Mouse (Mus musculus): ENCODE data around the gene Fsip1.
"Not testable (repeated sequence)": the region's sequence is repeated elsewhere in the genome, so short reads cannot be mapped to it uniquely, and the experiment has no call there.

Fsip1 gene

DNA sequence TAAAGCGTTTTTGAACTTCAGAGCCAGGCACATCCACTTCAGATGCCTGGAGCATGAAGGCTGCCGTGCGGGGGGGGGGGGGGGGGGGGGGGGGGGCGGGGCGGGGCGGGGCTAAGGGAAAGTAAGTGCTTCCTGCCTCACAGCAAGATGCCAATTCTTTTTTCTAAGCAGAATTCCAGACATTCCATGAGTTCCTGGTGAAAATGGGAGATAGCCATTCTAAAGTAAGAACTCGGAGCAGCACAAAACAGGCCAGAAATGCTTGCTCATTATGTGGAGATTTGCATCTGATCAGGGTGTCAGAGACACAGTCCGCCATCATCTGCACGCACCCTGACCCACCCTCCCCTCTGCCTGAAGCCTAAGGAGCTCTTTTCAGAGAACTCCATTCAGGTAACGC, 77.3 kb downstream of the Fsip1 start:
- no peak for DNase-seq (ENCODE audit: low read depth, low spot score)

DNA sequence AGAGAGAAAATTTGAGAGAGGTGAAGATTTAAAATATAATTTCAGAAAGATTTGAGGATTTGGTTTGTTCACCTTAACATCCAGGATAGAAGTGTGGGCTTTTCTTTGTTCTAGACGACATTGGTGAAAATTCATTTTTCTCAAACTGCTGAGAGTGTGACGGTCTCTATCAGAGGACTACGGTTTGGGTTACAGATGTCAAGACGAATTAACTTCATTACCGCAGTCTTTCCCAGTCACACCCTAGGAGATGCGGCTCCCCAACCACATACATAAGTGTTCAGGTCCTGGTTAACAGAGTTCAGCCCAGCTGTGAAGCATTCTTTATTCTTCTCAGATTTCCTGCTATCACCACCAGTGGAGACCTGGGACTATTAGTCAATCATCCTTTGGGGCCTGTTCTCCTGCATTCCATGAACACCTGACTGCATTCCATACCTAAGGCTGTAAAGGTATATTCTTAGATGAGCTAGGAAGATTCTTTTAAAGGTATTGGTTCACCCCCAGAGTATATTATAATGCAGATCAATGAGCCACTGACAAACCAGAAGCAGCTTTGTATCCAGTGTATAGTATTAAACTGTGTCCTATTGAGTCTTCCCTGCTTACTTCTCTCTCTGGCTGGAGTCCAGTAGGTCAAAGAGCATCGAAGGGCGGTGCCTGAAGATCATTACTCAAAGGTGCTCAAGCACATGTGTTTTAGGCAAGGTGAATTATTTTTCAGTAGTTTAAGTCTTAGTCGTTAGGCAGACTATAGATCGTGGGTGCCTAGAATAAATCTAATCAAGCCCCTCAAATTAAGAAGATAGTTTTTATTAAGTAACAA, 82.0 kb downstream of the Fsip1 start:
- no peaks in the 10 kb centered on the region; the same call in 1 of the 2 replicates for H3K27me3 ChIP-seq (ENCODE audit: control insufficient read depth, insufficient read depth, low read length, poor library complexity, severe bottlenecking)
- DNase-seq (ENCODE audit: low read depth, low spot score): no peak
- H3K36me3 ChIP-seq (ENCODE audit: control insufficient read depth, insufficient read depth, low read length, poor library complexity, severe bottlenecking): no peaks in the 10 kb centered on the region

More for the DNA sequence above, 77.3 kb downstream of the Fsip1 start:
- Histone ChIP-seq H3K27me3 (ENCODE audit: control insufficient read depth, insufficient read depth, low read length, poor library complexity, severe bottlenecking) (no peaks in the 10 kb centered on the region), H3K36me3 (ENCODE audit: control insufficient read depth, insufficient read depth, low read length, poor library complexity, severe bottlenecking) (no peaks in the 10 kb centered on the region)

- Histone ChIP-seq H3K27me3 (ENCODE audit: control insufficient read depth, insufficient read depth, low read length, poor library complexity, severe bottlenecking) (no peaks in the 10 kb centered on the region), H3K36me3 (ENCODE audit: control insufficient read depth, insufficient read depth, low read length, poor library complexity, severe bottlenecking) (no peaks in the 10 kb centered on the region)
- no peak for DNase-seq (ENCODE audit: low read depth, low spot score)
Observed at GRCm38 (mm10) chr2:118168225-118168624, 88.5 kb downstream of the Fsip1 start.

DNA sequence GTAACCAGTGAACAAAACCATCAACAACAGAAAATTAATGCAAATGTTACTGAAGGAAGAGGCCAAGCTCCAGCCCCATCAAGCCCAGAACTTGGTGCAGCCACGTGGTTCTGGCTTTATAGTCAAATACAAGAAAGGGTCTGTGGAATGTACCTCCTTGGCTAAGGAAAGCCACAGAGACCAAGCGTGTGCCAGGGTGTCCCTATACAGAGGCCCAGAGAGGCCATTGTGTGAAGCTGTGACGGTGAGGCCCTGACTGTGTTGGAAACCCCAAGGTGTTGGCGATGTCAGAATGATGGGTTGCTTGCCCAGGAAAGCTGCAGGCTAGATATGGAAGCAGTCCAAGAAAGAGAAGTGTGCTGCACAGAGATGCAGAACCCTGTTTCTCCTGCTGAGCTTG, 89.0 kb downstream of the Fsip1 start:
- DNase-seq (ENCODE audit: low read depth, low spot score): no peak
- H3K27me3 ChIP-seq (ENCODE audit: control insufficient read depth, insufficient read depth, low read length, poor library complexity, severe bottlenecking): no peaks in the 10 kb centered on the region
- no peaks in the 10 kb centered on the region for H3K36me3 ChIP-seq (ENCODE audit: control insufficient read depth, insufficient read depth, low read length, poor library complexity, severe bottlenecking)

DNA sequence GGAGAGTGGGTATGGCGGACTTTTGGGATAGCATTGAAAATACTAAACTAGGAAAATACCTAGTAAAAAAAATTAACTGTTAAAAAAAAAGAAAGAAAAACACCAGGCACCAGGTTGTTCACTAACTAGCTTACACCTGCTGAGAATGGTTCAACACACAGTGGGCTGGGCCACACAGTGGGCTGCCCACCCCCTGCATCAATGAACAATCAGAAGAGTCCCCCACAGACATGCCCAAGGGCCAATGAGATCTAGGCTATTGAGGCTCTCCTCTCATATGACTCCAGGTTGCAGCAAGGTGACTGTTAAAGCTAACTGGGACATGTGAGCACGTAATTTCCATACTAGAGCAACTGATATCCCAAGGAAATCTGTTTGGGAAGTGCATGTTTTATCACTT, 91.1 kb downstream of the Fsip1 start:
- H3K36me3 ChIP-seq (ENCODE audit: control insufficient read depth, insufficient read depth, low read length, poor library complexity, severe bottlenecking): no peaks in the 10 kb centered on the region
- no peak for DNase-seq (ENCODE audit: low read depth, low spot score)
- H3K27me3 ChIP-seq (ENCODE audit: control insufficient read depth, insufficient read depth, low read length, poor library complexity, severe bottlenecking): no peaks in the 10 kb centered on the region

DNA sequence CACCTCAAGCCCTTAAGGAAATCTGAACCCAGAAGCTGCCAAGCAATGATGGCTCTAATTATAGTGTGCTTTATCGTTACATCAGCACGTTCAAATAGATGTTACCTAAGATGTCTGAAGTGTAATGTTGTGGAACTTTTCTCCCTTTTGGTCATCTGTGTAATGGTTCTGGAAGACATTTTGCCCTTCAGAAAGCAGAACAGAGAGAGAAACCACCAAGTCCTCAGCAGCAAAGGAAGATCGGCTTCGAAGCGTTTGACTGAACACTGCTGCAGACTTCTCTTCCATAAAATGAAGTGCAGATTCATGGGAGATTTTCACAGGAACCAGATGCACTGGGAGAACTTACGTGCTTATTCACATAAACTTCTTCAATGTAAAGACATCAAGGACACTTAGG, 92.6 kb downstream of the Fsip1 start:
- no peak for DNase-seq (ENCODE audit: low read depth, low spot score)
- H3K27me3 ChIP-seq (ENCODE audit: control insufficient read depth, insufficient read depth, low read length, poor library complexity, severe bottlenecking): no peaks in the 10 kb centered on the region

GRCm38 (mm10) chr2:118162486-118162885, 94.3 kb downstream of the Fsip1 start:
- no peak for DNase-seq (ENCODE audit: low read depth, low spot score)
- H3K27me3 ChIP-seq (ENCODE audit: control insufficient read depth, insufficient read depth, low read length, poor library complexity, severe bottlenecking): no peaks in the 10 kb centered on the region
- H3K36me3 ChIP-seq (ENCODE audit: control insufficient read depth, insufficient read depth, low read length, poor library complexity, severe bottlenecking): no peaks in the 10 kb centered on the region

More for the DNA sequence above, 92.6 kb downstream of the Fsip1 start:
- H3K36me3 ChIP-seq (ENCODE audit: control insufficient read depth, insufficient read depth, low read length, poor library complexity, severe bottlenecking): no peaks in the 10 kb centered on the region

GRCm38 (mm10) chr2:118160991-118161390, 95.8 kb downstream of the Fsip1 start:
- Histone ChIP-seq H3K27me3 (ENCODE audit: control insufficient read depth, insufficient read depth, low read length, poor library complexity, severe bottlenecking) (no peaks in the 10 kb centered on the region), H3K36me3 (ENCODE audit: control insufficient read depth, insufficient read depth, low read length, poor library complexity, severe bottlenecking) (no peaks in the 10 kb centered on the region)
- DNase-seq (ENCODE audit: low read depth, low spot score): no peak

DNA sequence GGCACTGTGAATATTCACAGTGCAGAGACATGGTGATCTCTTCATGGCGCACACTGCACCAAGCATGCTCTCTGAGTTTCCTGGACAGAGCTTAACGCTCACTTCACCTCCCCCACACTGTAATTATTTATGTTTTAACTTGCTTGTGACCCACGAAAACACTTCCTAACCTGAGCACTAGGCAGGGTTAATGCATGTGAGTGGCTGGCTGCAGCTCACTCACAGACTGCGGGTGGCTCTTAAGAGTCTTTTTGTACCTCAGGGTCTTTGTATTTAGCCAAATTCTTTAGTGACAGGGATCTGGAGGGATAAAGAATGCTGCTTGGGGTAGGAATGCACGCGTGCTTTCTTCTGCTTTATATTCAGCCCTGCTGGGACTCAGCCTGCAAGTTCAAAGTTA, 96.2 kb downstream of the Fsip1 start:
- Histone ChIP-seq H3K36me3 (ENCODE audit: control insufficient read depth, insufficient read depth, low read length, poor library complexity, severe bottlenecking) (no peaks in the 10 kb centered on the region), H3K27me3 (ENCODE audit: control insufficient read depth, insufficient read depth, low read length, poor library complexity, severe bottlenecking) (no peaks in the 10 kb centered on the region)
- DNase-seq (ENCODE audit: low read depth, low spot score): no peak

- Histone ChIP-seq H3K27me3 (ENCODE audit: control insufficient read depth, insufficient read depth, low read length, poor library complexity, severe bottlenecking) (no peaks in the 10 kb centered on the region), H3K36me3 (ENCODE audit: control insufficient read depth, insufficient read depth, low read length, poor library complexity, severe bottlenecking) (no peaks in the 10 kb centered on the region)
- DNase-seq (ENCODE audit: low read depth, low spot score): no peak
Observed at GRCm38 (mm10) chr2:118159126-118159525, 97.6 kb downstream of the Fsip1 start.

DNA sequence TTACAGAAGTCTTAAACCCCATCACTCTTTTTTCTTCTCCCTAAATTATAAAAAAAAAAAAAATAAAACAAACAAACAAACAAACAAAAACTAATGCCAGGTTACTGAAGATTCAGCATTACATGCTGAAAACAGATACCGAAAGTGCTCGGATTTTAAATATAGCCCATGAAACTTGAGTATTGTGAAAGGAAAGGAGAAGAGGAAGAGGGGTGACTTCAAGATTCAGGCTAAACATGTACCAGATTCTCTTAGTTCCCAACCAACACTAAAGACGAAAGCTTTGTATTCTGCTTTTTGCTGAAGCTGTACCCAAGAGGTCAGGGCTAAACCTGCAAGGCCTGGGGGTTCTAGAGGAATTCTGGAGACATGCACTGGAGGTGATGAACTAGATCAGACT, 98.7 kb downstream of the Fsip1 start:
- H3K27me3 ChIP-seq (ENCODE audit: control insufficient read depth, insufficient read depth, low read length, poor library complexity, severe bottlenecking): no peaks in the 10 kb centered on the region
- H3K36me3 ChIP-seq (ENCODE audit: control insufficient read depth, insufficient read depth, low read length, poor library complexity, severe bottlenecking): no peaks in the 10 kb centered on the region
- no peak for DNase-seq (ENCODE audit: low read depth, low spot score)

GRCm38 (mm10) chr2:118149855-118150563, 106.8 kb downstream of the Fsip1 start:
- Histone ChIP-seq H3K27me3 (ENCODE audit: control insufficient read depth, insufficient read depth, low read length, poor library complexity, severe bottlenecking) (no peaks in the 10 kb centered on the region), H3K36me3 (ENCODE audit: control insufficient read depth, insufficient read depth, low read length, poor library complexity, severe bottlenecking) (no peaks in the 10 kb centered on the region)
- no peak for DNase-seq (ENCODE audit: low read depth, low spot score)

DNA sequence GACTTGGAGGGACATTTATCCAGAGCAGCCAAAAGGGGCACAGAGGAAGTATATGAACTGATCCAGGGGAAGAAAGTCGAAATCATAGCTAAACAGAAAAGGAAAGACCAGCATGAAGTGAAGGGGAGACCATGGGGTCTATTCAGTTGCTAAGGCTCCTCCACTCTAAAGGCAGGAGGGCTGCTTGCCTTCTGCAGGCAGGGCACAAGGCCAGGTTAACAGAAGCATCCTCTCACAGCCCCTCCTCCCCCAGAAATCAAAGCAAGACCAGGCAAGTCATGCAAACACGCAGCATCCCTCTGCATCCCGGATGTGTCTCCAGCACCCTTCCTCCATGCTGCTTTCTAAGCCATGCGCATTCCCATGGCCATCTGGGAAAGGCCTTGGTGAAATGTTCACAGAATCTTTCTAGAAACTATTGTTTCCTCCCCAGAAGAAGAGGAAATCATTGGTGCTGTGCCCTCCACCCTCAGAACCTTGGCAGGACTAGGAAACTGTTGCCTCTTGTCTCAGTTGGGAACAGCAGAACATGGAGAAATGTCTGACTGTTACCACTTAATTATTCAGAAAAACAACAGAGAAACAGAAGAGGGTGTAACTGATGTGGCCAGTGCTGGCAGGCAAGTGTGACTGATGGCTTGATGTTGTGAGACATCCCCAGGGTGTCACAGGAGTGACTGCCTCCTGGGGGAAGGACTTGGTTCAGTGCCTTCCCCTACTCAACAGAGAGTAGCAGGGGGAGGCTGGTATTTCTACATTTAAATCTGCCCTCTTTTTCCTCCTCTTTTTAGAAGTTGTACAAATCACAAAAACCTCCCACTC, 108.2 kb downstream of the Fsip1 start:
- Histone ChIP-seq H3K36me3 (ENCODE audit: control insufficient read depth, insufficient read depth, low read length, poor library complexity, severe bottlenecking) (no peaks in the 10 kb centered on the region), H3K27me3 (ENCODE audit: control insufficient read depth, insufficient read depth, low read length, poor library complexity, severe bottlenecking) (no peaks in the 10 kb centered on the region)
- DNase-seq (ENCODE audit: low read depth, low spot score): no peak

DNA sequence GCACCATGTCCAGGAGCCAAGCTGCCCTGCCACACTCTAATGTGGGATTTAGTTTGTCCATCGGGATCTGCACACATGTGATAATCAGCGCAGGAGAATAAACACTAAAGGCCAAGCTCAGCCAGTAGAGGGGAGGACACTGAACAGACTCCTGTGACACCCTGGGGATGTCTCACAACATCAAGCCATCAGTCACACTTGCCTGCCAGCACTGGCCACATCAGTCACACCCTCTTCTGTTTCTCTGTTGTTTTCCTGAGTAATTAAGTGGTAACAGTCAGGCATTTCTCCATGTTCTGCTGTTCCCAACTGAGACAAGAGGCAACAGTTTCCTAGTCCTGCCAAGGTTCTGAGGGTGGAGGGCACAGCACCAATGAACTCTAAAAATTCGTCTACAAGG, 109.0 kb downstream of the Fsip1 start:
- not testable (repeated sequence) for DNase-seq (ENCODE audit: low read depth, low spot score); H3K36me3 ChIP-seq (ENCODE audit: control insufficient read depth, insufficient read depth, low read length, poor library complexity, severe bottlenecking); H3K27me3 ChIP-seq (ENCODE audit: control insufficient read depth, insufficient read depth, low read length, poor library complexity, severe bottlenecking)

DNA sequence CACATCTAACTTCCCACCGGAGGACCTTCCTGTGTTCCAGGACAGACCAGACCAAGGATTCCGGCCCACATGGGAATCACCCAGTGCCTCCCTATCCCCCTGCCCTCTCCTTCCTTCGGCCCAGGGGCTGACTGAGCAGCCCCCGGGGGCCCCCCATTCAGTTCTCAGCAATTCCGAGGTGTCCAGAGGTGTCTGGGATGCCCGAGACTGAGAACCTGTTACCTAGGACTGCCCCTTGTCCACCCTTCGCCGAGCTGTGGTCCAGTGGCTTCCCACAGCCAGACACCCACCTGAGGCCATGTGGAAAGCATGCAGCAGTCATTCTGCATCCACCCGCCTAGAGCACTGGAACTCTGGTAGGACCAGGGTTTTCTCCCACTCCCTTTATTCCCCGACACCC, 115.1 kb downstream of the Fsip1 start:
- Histone ChIP-seq H3K27me3 (ENCODE audit: control insufficient read depth, insufficient read depth, low read length, poor library complexity, severe bottlenecking) (no peaks in the 10 kb centered on the region), H3K36me3 (ENCODE audit: control insufficient read depth, insufficient read depth, low read length, poor library complexity, severe bottlenecking) (no peaks in the 10 kb centered on the region)
- DNase-seq (ENCODE audit: low read depth, low spot score): no peak
